Mouse (Mus musculus) right cerebral cortex, adult 2 months (tissue): ENCODE measurements at regions not wholly inside any gene's neighbourhood (a gene's known extent, or its start where the extent isn't known, plus 50 kb on each side); places are given as distances from the start of the nearest gene placed in this dataset.
A peak's percentile ranks its signal among the peaks of the same experiment; 100 is the strongest.

Source experiments
- DNase-seq, 2 experiments: peaks; one replicate each; pipeline ENCODE4 v3.0.0; 2021 to 2022; ENCODE audit warnings: low spot score in 2 of 2

- DNase-seq, result peak; percentile 5 to 8
Measured at GRCm38 (mm10) chr13:25899871-25900270, 629.6 kb upstream of the Nrsn1 start.

GRCm38 (mm10) chr13:25893150-25893549 is 622.8 kb upstream of the Nrsn1 start:
- DNase-seq, result no peak

GRCm38 (mm10) chr13:25882818-25883217 is 612.5 kb upstream of the Nrsn1 start:
- DNase-seq, result no peak

GRCm38 (mm10) chr13:25868923-25869322 is 598.6 kb upstream of the Nrsn1 start:
- no peak for DNase-seq

GRCm38 (mm10) chr13:25858207-25858606 is 587.9 kb upstream of the Nrsn1 start:
- DNase-seq, result no peak

- DNase-seq, result no peak
Measured at GRCm38 (mm10) chr13:25857569-25857968, 587.3 kb upstream of the Nrsn1 start.

GRCm38 (mm10) chr13:25857096-25857495 is 586.8 kb upstream of the Nrsn1 start:
- DNase-seq, result no peak

- no peak for DNase-seq
Measured at GRCm38 (mm10) chr13:25856549-25856948, 586.2 kb upstream of the Nrsn1 start.

- DNase-seq, result no peak
Measured at GRCm38 (mm10) chr13:25848156-25848555, 577.9 kb upstream of the Nrsn1 start.

- DNase-seq, result no peak
Measured at GRCm38 (mm10) chr13:25838237-25838636, 567.9 kb upstream of the Nrsn1 start.

- DNase-seq, result no peak
Measured at GRCm38 (mm10) chr13:25829146-25829924, 559.0 kb upstream of the Nrsn1 start.

GRCm38 (mm10) chr13:25808564-25809253 is 538.4 kb upstream of the Nrsn1 start:
- DNase-seq, result no peak

GRCm38 (mm10) chr13:25793216-25793803 is 523.0 kb upstream of the Nrsn1 start:
- no peak for DNase-seq

- no peak for DNase-seq
Measured at GRCm38 (mm10) chr13:25781161-25781560, 510.9 kb upstream of the Nrsn1 start.

GRCm38 (mm10) chr13:25777706-25778105 is 507.4 kb upstream of the Nrsn1 start:
- peak in 1 of 2 experiments; percentile 10 for DNase-seq

GRCm38 (mm10) chr13:25774586-25775182 is 504.4 kb upstream of the Nrsn1 start:
- no peak for DNase-seq

- DNase-seq, result no peak
Measured at GRCm38 (mm10) chr13:25754515-25755105, 484.3 kb upstream of the Nrsn1 start.

GRCm38 (mm10) chr13:25751409-25751777 is 481.1 kb upstream of the Nrsn1 start:
- no peak for DNase-seq

- no peak for DNase-seq
Measured at GRCm38 (mm10) chr13:25750460-25751408, 480.4 kb upstream of the Nrsn1 start.

GRCm38 (mm10) chr13:25738601-25739000 is 468.3 kb upstream of the Nrsn1 start:
- no peak for DNase-seq

- DNase-seq, result no peak
Measured at GRCm38 (mm10) chr13:25729327-25729892, 459.1 kb upstream of the Nrsn1 start.
